Mouse (Mus musculus) embryonic fibroblast, embryonic 13.5 days (primary cell): ENCODE data around the gene Fnbp4. TPM values are rescaled to one million over a fixed set of nuclear protein-coding genes. Genes with fewer than 3 reads are reported as not detected.
"Not testable (repeated sequence)": the region's sequence is repeated elsewhere in the genome, so short reads cannot be mapped to it uniquely, and the experiment has no call there.

ENCODE experiments used
- H3K27ac ChIP-seq: 2 replicates; pipeline ENCODE4 v1.5.1; 2012; ENCODE audit warnings: low read length, control low read depth, inconsistent platforms; ENCODE audit not compliant: insufficient read depth
- H3K4me1 ChIP-seq: 2 replicates; pipeline ENCODE4 v1.6.1; 2011; ENCODE audit warnings: low read length; ENCODE audit not compliant: control insufficient read depth, insufficient read depth
- H3K4me3 ChIP-seq: 2 replicates; pipeline ENCODE4 v1.5.1; 2011; ENCODE audit warnings: mild to moderate bottlenecking, control low read depth, low read length; ENCODE audit not compliant: insufficient read depth
- CTCF ChIP-seq: IDR thresholded peaks from 2 replicates; pipeline ENCODE4 v1.5.1; 2011; ENCODE audit warnings: mild to moderate bottlenecking, control low read depth, low read length, moderate library complexity, borderline replicate concordance; ENCODE audit not compliant: insufficient read depth
- POLR2A ChIP-seq: IDR thresholded peaks from 2 replicates; pipeline ENCODE4 v1.6.1; 2011; ENCODE audit warnings: low read depth, mild to moderate bottlenecking, control low read depth, low read length, moderate library complexity
- polyA plus RNA-seq: library from polyadenylated mRNA; stranded (reverse); fragments of >200 nt; gene quantifications from 2 replicates; pipeline ENCODE4 v1.2.4, GENCODE M21; 2011; ENCODE audit warnings: low read depth; ENCODE audit not compliant: missing spikeins, insufficient read length

Fnbp4 gene
- polyA plus RNA-seq, 1 experiment = 83.1 TPM

- no peaks in the 10 kb centered on the region for H3K4me1 ChIP-seq
- H3K4me3 ChIP-seq = no peak overlapping the region
- H3K27ac ChIP-seq = no peak overlapping the region
- TF ChIP-seq POLR2A (no peak), CTCF (no peak)
Observed at GRCm38 (mm10) chr2:90820894-90821293, 75.7 kb downstream of the Fnbp4 start.

GRCm38 (mm10) chr2:90822978-90823377 is 77.8 kb downstream of the Fnbp4 start:
- Histone ChIP-seq H3K4me1 (no peaks in the 10 kb centered on the region), H3K27ac (no peak overlapping the region), H3K4me3 (no peak overlapping the region)
- TF ChIP-seq POLR2A (no peak), CTCF (no peak)

GRCm38 (mm10) chr2:90823781-90824180 is 78.6 kb downstream of the Fnbp4 start:
- H3K4me3 ChIP-seq = no peak overlapping the region
- TF ChIP-seq CTCF (no peak), POLR2A (no peak)
- H3K27ac ChIP-seq = no peak overlapping the region
- H3K4me1 ChIP-seq = no peaks in the 10 kb centered on the region

- not testable (repeated sequence) for H3K4me1 ChIP-seq, H3K4me3 ChIP-seq, H3K27ac ChIP-seq
Observed at GRCm38 (mm10) chr2:90824528-90824927, 79.4 kb downstream of the Fnbp4 start.

- H3K4me1 ChIP-seq = no peaks in the 10 kb centered on the region
- no peak overlapping the region for H3K27ac ChIP-seq
- H3K4me3 ChIP-seq = no peak overlapping the region
- TF ChIP-seq CTCF (no peak), POLR2A (no peak)
Observed at GRCm38 (mm10) chr2:90825515-90826172, 80.5 kb downstream of the Fnbp4 start.

- H3K27ac ChIP-seq = no peak overlapping the region
- TF ChIP-seq CTCF = no peak
- no peak for TF ChIP-seq POLR2A
- H3K4me1 ChIP-seq = no peaks in the 10 kb centered on the region
- H3K4me3 ChIP-seq = no peak overlapping the region
Observed at GRCm38 (mm10) chr2:90828739-90829138, 83.6 kb downstream of the Fnbp4 start.

Other genes starting within 250 kb of the Fnbp4 start
- 8.0 and 9.9 TPM in 2 replicates for gene Ptprj, start 164.7 kb upstream of the Fnbp4 start, polyA plus RNA-seq
- gene Nup160, start 68.2 kb upstream of the Fnbp4 start, polyA plus RNA-seq = 52.3 and 52.8 TPM in 2 replicates
- 2.8 and 5.0 TPM in 2 replicates for gene Agbl2, start 37.4 kb downstream of the Fnbp4 start, polyA plus RNA-seq
- 236 and 266 TPM in 2 replicates for gene Mtch2, start 101.8 kb downstream of the Fnbp4 start, polyA plus RNA-seq
- gene C1qtnf4, start 140.5 kb downstream of the Fnbp4 start, polyA plus RNA-seq = 0.77 and 0.81 TPM in 2 replicates
- gene Kbtbd4, start 159.4 kb downstream of the Fnbp4 start, polyA plus RNA-seq = 18.2 and 21.9 TPM in 2 replicates
- gene Ndufs3, start 159.5 kb downstream of the Fnbp4 start, polyA plus RNA-seq = 99.4 and 118 TPM in 2 replicates
- 80.6 and 90.6 TPM in 2 replicates for gene Celf1, start 195.0 kb downstream of the Fnbp4 start, polyA plus RNA-seq